Mouse (Mus musculus) midbrain, embryonic 13.5 days (tissue): ENCODE data around the gene Ehd2. TPM values are rescaled to one million over a fixed set of nuclear protein-coding genes. Genes with fewer than 3 reads are reported as not detected.
A peak's percentile ranks its signal among the peaks of the same experiment; 100 is the strongest.

Source experiments
- ATAC-seq: fragments of 200-750 bp; cut with Nextera tagmentation; 2 replicates; pipeline ENCODE4 v1.8.0; 2017; ENCODE audit warnings: mild to moderate bottlenecking, moderate TSS enrichment, moderate library complexity
- H3K27ac ChIP-seq: fragments of 300-500 bp; sonication (generic); 2 replicates; pipeline ENCODE4 v1.5.1; 2015; ENCODE audit warnings: inconsistent platforms, mild to moderate bottlenecking, moderate library complexity
- H3K27me3 ChIP-seq: fragments of 300-500 bp; sonication (generic); 2 replicates; pipeline ENCODE4 v1.6.1; 2015; ENCODE audit warnings: mild to moderate bottlenecking, inconsistent platforms
- H3K36me3 ChIP-seq: fragments of 300-500 bp; sonication (generic); 2 replicates; pipeline ENCODE4 v1.6.1; 2015; ENCODE audit warnings: mild to moderate bottlenecking, inconsistent platforms
- H3K4me1 ChIP-seq: fragments of 300-500 bp; sonication (generic); replicated peaks from 2 replicates; pipeline ENCODE4 v1.6.1; 2015; ENCODE audit warnings: inconsistent platforms
- H3K4me2 ChIP-seq: fragments of 300-500 bp; sonication (generic); replicated peaks from 2 replicates; pipeline ENCODE4 v1.6.1; 2015; ENCODE audit warnings: moderate library complexity, mild to moderate bottlenecking, inconsistent platforms
- H3K4me3 ChIP-seq: fragments of 300-500 bp; sonication (generic); replicated peaks from 2 replicates; pipeline ENCODE4 v1.5.1; 2015; ENCODE audit warnings: mild to moderate bottlenecking, inconsistent platforms
- H3K9ac ChIP-seq: fragments of 300-500 bp; sonication (generic); replicated peaks from 2 replicates; pipeline ENCODE4 v1.6.1; 2015; ENCODE audit warnings: mild to moderate bottlenecking, inconsistent platforms
- H3K9me3 ChIP-seq: fragments of 300-500 bp; sonication (generic); 2 replicates; pipeline ENCODE4 v1.6.1; 2016; ENCODE audit warnings: mild to moderate bottlenecking, inconsistent platforms
- WGBS: fragments of 180-500 bp; shearing (Covaris S2); methylation state at CpG from one replicate; pipeline ENCODE4 v1.1.7; 2015; 5-methylcytosine and 5-hydroxymethylcytosine counted together
- polyA plus RNA-seq: library from polyadenylated mRNA; unstranded; fragments of >200 nt; fragmentation: Nextera tagmentation; extraction: Ambion mirVana; gene quantifications from 2 replicates; pipeline ENCODE4 v1.2.1, GENCODE M21; 2015

The Ehd2 gene
- polyA plus RNA-seq, 1 experiment from 2014 or later = 4.7 TPM

DNA sequence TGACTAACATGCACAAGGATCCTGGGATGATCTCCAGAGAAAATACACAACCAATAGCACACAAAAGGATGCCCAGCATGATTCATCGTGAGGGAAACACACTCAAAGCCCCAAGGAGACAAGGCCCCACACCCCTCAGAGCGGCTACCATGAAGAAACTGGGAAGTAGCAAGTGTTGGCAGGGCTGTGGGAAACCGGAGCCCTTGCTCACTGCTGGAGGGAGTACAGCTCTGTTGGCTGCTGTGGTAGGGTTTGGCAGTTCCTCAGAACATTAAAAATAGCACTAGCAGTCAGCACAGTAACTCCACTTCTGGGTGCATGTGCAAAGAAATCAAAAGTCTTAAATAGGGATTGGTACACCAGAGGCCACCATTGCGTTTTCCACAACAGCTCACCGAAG is 34.8 kb upstream of the Ehd2 start:
- no peak overlapping the region for H3K9ac ChIP-seq
- peaks cover 4% of the 10 kb centered on the region; the same call in 1 of the 2 replicates for H3K4me1 ChIP-seq
- H3K4me2 ChIP-seq = no peak overlapping the region
- no peaks in the 10 kb centered on the region for H3K27me3 ChIP-seq
- 93% methylated on average over 5 of the region's 5 CpGs for WGBS
- H3K36me3 ChIP-seq = peaks cover 16% of the 10 kb centered on the region
- no peak overlapping the region for H3K27ac ChIP-seq
- no peak overlapping the region for H3K4me3 ChIP-seq
- no peaks in the 10 kb centered on the region for H3K9me3 ChIP-seq
- no peak for ATAC-seq

- ATAC-seq = no peak
- Histone ChIP-seq H3K9me3 (no peaks in the 10 kb centered on the region), H3K27ac (no peak overlapping the region), H3K36me3 (peaks cover 21% of the 10 kb centered on the region), H3K9ac (no peak overlapping the region), H3K27me3 (no peaks in the 10 kb centered on the region), H3K4me2 (no peak overlapping the region), H3K4me1 (peaks cover 4% of the 10 kb centered on the region; the same call in 1 of the 2 replicates), H3K4me3 (no peak overlapping the region)
- WGBS = 100% methylated on average over 1 of the region's 1 CpGs
Measured at GRCm38 (mm10) chr7:16001691-16002090, 34.3 kb upstream of the Ehd2 start.

DNA sequence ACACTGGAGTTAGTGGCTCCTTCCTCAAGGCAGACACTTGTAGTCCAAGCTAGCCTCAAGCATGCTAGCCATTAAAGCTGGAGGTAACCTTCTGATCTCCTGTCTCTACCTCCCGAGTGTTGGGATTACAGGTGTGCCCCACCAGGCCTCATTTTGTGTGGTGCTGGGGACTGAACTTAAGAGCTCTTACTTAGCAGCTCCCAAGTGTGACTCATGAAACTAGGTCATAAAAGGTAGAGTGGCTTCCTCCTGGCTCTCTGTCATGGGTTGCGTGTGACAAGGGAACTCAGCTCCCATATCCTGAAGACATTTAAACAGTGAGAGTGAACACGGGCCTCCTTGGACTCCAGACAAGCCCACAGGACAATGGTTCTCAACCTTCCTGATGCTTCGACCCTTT is 26.4 kb upstream of the Ehd2 start:
- Histone ChIP-seq H3K36me3 (peaks cover 77% of the 10 kb centered on the region), H3K4me2 (no peak overlapping the region), H3K4me1 (no peaks in the 10 kb centered on the region), H3K9ac (no peak overlapping the region), H3K27me3 (no peaks in the 10 kb centered on the region), H3K9me3 (no peaks in the 10 kb centered on the region), H3K27ac (no peak overlapping the region), H3K4me3 (no peak overlapping the region)
- 95% methylated on average over 4 of the region's 4 CpGs for WGBS
- ATAC-seq = no peak

DNA sequence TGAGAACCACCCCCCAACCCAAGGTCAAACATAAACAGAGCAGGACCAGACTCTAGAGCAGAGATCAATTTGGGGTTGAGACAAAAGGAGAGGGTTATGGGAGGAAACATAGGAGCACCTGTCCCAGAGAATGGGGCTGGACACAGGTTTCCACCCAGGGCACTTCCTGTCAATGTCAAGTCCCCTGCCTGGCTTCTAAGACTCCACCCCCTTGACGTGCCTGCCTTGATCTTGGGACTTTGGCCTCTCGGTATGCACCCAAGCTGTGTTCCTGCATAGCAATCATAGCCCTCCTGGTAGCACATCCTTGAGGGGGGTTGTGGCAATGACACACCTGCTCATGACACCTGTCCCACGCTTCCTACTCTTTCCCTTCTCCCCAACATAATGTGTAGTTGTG is 25.8 kb upstream of the Ehd2 start:
- no peak for ATAC-seq
- WGBS = 84% methylated on average over 3 of the region's 3 CpGs
- Histone ChIP-seq H3K4me2 (no peak overlapping the region), H3K27ac (no peak overlapping the region), H3K9me3 (no peaks in the 10 kb centered on the region), H3K4me3 (no peak overlapping the region), H3K36me3 (peaks cover 82% of the 10 kb centered on the region), H3K27me3 (no peaks in the 10 kb centered on the region), H3K9ac (no peak overlapping the region), H3K4me1 (no peaks in the 10 kb centered on the region)

GRCm38 (mm10) chr7:15991764-15992163 is 24.4 kb upstream of the Ehd2 start:
- Histone ChIP-seq H3K27ac (no peak overlapping the region), H3K9me3 (no peaks in the 10 kb centered on the region), H3K27me3 (no peaks in the 10 kb centered on the region), H3K4me3 (no peak overlapping the region), H3K36me3 (peaks cover 82% of the 10 kb centered on the region), H3K4me2 (no peak overlapping the region), H3K4me1 (no peaks in the 10 kb centered on the region), H3K9ac (no peak overlapping the region)
- 95% methylated on average over 3 of the region's 3 CpGs for WGBS
- no peak for ATAC-seq

- Histone ChIP-seq H3K27ac (no peak overlapping the region), H3K36me3 (peaks cover 59% of the 10 kb centered on the region), H3K4me3 (no peak overlapping the region), H3K27me3 (no peaks in the 10 kb centered on the region), H3K4me1 (no peaks in the 10 kb centered on the region), H3K9me3 (no peaks in the 10 kb centered on the region), H3K4me2 (no peak overlapping the region), H3K9ac (no peak overlapping the region)
- peak; percentile 37; the same call in 1 of the 2 replicates for ATAC-seq
- whole genome bisulfite sequencing = 96% methylated on average over 15 of the region's 16 CpGs
Measured at GRCm38 (mm10) chr7:15987661-15988356, 20.4 kb upstream of the Ehd2 start.

GRCm38 (mm10) chr7:15982729-15983407 is 15.5 kb upstream of the Ehd2 start:
- 43% methylated on average over 4 of the region's 4 CpGs for WGBS
- no peak for ATAC-seq
- H3K27me3 ChIP-seq = no peaks in the 10 kb centered on the region
- H3K4me2 ChIP-seq = no peak overlapping the region
- no peaks in the 10 kb centered on the region for H3K9me3 ChIP-seq
- H3K27ac ChIP-seq = no peak overlapping the region
- H3K9ac ChIP-seq = no peak overlapping the region
- no peak overlapping the region for H3K4me3 ChIP-seq
- H3K4me1 ChIP-seq = no peaks in the 10 kb centered on the region
- H3K36me3 ChIP-seq = peaks cover 51% of the 10 kb centered on the region

GRCm38 (mm10) chr7:15981538-15981937 is 14.2 kb upstream of the Ehd2 start:
- H3K4me1 ChIP-seq = no peaks in the 10 kb centered on the region
- H3K4me2 ChIP-seq = no peak overlapping the region
- H3K36me3 ChIP-seq = peaks cover 51% of the 10 kb centered on the region
- ATAC-seq = no peak
- no peaks in the 10 kb centered on the region for H3K27me3 ChIP-seq
- H3K9me3 ChIP-seq = no peaks in the 10 kb centered on the region
- H3K9ac ChIP-seq = no peak overlapping the region
- no peak overlapping the region for H3K4me3 ChIP-seq
- H3K27ac ChIP-seq = no peak overlapping the region
- 88% methylated on average over 4 of the region's 4 CpGs for WGBS

GRCm38 (mm10) chr7:15980246-15980645 is 12.9 kb upstream of the Ehd2 start:
- H3K9me3 ChIP-seq = no peaks in the 10 kb centered on the region
- H3K36me3 ChIP-seq = peaks cover 55% of the 10 kb centered on the region
- H3K27ac ChIP-seq = no peak overlapping the region
- H3K4me3 ChIP-seq = no peak overlapping the region
- ATAC-seq = no peak
- no peak overlapping the region for H3K9ac ChIP-seq
- no peaks in the 10 kb centered on the region for H3K27me3 ChIP-seq
- H3K4me1 ChIP-seq = no peaks in the 10 kb centered on the region
- WGBS = 91% methylated on average over 8 of the region's 8 CpGs
- no peak overlapping the region for H3K4me2 ChIP-seq

GRCm38 (mm10) chr7:15975904-15976303 is 8.5 kb upstream of the Ehd2 start:
- peaks cover 87% of the 10 kb centered on the region for H3K36me3 ChIP-seq
- H3K27ac ChIP-seq = no peak overlapping the region
- H3K9me3 ChIP-seq = no peaks in the 10 kb centered on the region
- H3K27me3 ChIP-seq = no peaks in the 10 kb centered on the region
- no peak overlapping the region for H3K4me3 ChIP-seq
- no peak overlapping the region for H3K9ac ChIP-seq
- no peak for ATAC-seq
- H3K4me2 ChIP-seq = no peak overlapping the region
- 82% methylated on average over 4 of the region's 4 CpGs for WGBS
- no peaks in the 10 kb centered on the region for H3K4me1 ChIP-seq

- Histone ChIP-seq H3K27ac (no peak overlapping the region), H3K27me3 (no peaks in the 10 kb centered on the region), H3K4me3 (no peak overlapping the region), H3K9ac (no peak overlapping the region), H3K9me3 (no peaks in the 10 kb centered on the region), H3K4me2 (no peak overlapping the region), H3K4me1 (no peaks in the 10 kb centered on the region), H3K36me3 (peaks cover 87% of the 10 kb centered on the region)
- peak; percentile 24 for ATAC-seq
- WGBS = 86% methylated on average over 8 of the region's 10 CpGs
Measured at GRCm38 (mm10) chr7:15975451-15975850, 8.1 kb upstream of the Ehd2 start.

- ATAC-seq = no peak
- 59% methylated on average over 5 of the region's 5 CpGs for WGBS
- H3K36me3 ChIP-seq = peaks cover 89% of the 10 kb centered on the region
Measured at GRCm38 (mm10) chr7:15974712-15975111, 7.3 kb upstream of the Ehd2 start.

More at GRCm38 (mm10) chr7:15974712-15975111, 7.3 kb upstream of the Ehd2 start:
- Histone ChIP-seq H3K27me3 (no peaks in the 10 kb centered on the region), H3K27ac (no peak overlapping the region), H3K9me3 (no peaks in the 10 kb centered on the region), H3K9ac (no peak overlapping the region), H3K4me2 (no peak overlapping the region), H3K4me1 (no peaks in the 10 kb centered on the region), H3K4me3 (no peak overlapping the region)
